Mouse (Mus musculus): ENCODE results near the gene Arhgap24. TPM values are rescaled to one million over a fixed set of nuclear protein-coding genes. Genes with fewer than 3 reads are reported as not detected.

Gene Arhgap24
- total RNA-seq, 2 experiments from 2014 or later: 0.96 to 2.3 TPM

- ATAC-seq (replicated peaks; ENCODE audit: poor library complexity): peak; percentile 83
Observed at GRCm38 (mm10) chr5:102497205-102497604, 16.0 kb downstream of the Arhgap24 start.

- ATAC-seq (replicated peaks; ENCODE audit: poor library complexity): peak; percentile 71
Observed at GRCm38 (mm10) chr5:102498747-102499146, 17.6 kb downstream of the Arhgap24 start.

- ATAC-seq (replicated peaks; ENCODE audit: poor library complexity): peak; percentile 87
Observed at GRCm38 (mm10) chr5:102502333-102502732, 21.1 kb downstream of the Arhgap24 start.

DNA sequence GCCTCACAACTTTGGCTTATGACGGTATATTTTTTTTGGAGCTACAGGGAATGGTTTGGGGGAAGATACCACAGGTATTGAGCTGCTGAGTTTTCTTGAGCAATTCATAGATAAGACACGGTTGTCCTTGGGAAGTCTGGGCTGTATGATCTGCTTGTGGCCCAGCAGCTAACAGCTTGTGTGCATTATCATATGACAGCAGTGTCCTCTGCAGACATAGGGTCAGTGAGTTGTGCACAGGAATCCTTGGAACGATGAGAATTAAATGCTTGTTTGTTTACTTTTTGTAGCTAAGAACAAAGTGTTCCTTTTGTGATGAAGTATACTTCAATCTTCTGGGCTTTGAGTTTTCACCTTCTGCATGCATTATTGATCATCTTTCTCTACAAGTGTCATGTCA, 21.9 kb downstream of the Arhgap24 start:
- no peak for ATAC-seq (replicated peaks; ENCODE audit: poor library complexity)

- no peak for ATAC-seq (replicated peaks; ENCODE audit: poor library complexity)
Observed at GRCm38 (mm10) chr5:102503868-102504267, 22.7 kb downstream of the Arhgap24 start.

GRCm38 (mm10) chr5:102504557-102504956, 23.4 kb downstream of the Arhgap24 start:
- no peak for ATAC-seq (replicated peaks; ENCODE audit: poor library complexity)

DNA sequence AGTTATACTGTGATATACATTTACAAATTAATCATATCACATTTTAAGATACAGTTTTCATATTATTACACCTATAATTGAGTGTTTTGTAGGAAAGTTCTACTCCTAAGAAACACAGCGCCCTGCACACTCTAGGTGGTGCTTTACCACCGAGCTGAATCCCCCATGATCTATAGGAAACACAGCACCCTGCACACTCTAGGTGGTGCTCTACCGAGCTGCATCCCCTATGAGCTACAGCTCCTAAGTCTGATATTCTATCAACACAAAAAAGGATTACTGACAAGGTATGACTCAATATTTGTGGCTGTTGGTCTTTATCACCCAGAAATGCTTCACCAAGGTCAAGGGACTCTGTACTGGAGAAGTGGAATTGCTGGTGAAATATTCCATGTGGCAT, 27.0 kb downstream of the Arhgap24 start:
- ATAC-seq (replicated peaks; ENCODE audit: poor library complexity): no peak

DNA sequence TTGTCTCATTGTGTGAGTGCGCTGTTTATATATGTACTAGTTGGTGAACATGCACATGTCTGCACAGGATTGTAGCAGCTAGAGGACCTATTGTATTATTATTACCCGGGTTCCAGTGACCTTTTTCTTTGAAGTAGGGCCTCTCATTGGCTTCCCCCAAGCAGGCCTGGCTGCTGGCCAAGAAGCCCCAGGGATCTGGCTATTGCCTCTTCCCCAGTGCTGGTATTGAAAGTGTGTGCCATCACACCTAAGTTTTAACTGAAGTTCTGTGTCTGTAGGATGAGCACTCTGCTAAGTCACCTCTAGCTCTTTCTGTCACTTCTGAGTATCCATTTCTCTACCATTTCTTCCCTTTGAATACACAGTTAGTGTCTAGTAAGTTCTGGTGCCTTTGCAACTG, 28.2 kb downstream of the Arhgap24 start:
- no peak for ATAC-seq (replicated peaks; ENCODE audit: poor library complexity)

DNA sequence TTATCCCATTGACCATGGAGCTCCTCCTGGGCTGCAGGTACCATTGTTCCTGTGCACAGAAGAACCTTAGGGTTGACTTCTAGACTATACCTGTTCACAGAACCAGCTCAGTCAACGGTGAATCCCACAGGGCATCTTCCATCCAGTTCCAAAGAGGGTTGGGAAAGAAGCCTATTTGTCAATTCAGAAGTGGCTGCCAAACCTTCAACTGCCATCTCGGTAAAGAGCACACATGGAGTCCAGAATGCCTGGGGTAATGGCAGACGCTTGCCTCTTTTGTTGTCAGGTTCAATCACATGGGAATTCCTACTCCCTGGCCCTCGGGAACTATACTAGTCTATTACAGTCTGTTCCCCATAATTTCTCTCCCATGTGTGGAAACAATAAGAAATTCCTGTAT, 30.5 kb downstream of the Arhgap24 start:
- ATAC-seq (replicated peaks; ENCODE audit: poor library complexity): no peak

DNA sequence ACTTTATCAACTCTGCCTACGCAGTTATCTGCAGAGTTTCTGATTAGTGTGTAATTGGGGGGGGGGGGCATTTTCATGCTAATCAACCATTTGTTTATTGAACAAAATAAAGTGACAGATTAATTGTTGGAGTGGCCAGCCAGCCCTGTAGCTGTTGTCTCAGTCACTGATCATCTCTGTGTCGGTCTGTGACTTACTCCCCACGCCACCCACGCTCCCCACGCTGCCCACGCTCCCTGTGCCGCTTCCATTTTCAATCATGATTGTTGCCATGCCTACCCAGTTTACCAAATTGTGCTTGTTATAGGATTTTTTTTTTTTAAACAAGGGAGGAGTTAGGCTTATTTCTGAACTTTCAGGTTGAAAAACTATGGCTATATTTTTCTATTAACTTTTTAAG, 34.3 kb downstream of the Arhgap24 start:
- no peak for ATAC-seq (replicated peaks; ENCODE audit: poor library complexity)

DNA sequence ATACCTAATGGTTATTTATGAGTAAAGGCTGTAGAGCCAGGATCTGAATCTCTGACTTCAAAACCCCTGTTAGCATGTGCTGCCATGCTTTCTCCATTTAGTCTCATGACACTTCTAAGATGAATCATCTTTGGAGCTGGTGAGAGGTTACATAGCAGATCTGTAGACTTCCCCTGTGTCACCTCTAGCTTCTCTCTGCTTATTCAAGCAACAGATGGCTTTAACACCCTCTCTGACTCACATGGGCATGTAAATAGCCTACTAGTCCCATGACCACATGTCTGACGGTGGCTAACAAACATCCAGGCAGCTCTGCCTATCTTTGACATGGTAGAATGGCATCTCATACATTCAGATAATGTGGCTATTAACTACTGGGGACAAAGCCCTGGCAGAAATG, 39.3 kb downstream of the Arhgap24 start:
- ATAC-seq (replicated peaks; ENCODE audit: poor library complexity): no peak

DNA sequence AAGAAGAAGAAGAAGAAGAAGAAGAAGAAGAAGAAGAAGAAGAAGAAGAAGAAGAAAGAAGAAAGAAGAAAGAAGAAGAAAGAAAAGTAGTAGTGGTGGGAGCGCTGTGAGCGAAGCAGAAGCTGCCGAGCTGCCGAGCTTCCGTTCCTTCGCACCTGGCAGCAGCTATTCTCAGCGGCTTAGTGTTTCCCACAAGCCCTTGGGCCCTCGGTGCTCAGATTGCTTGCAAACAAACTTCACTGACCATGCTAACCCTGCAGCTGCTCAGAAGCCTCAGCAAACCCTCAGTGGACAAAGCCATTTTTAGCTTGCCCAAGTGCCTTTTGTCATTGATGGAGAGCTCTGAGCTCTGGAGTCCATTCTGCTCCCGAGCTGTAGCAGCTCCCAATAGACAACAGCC, 54.1 kb downstream of the Arhgap24 start:
- no peak for ATAC-seq (replicated peaks; ENCODE audit: poor library complexity)

- ATAC-seq (replicated peaks; ENCODE audit: poor library complexity): peak; percentile 92
Observed at GRCm38 (mm10) chr5:102537819-102538218, 56.6 kb downstream of the Arhgap24 start.

DNA sequence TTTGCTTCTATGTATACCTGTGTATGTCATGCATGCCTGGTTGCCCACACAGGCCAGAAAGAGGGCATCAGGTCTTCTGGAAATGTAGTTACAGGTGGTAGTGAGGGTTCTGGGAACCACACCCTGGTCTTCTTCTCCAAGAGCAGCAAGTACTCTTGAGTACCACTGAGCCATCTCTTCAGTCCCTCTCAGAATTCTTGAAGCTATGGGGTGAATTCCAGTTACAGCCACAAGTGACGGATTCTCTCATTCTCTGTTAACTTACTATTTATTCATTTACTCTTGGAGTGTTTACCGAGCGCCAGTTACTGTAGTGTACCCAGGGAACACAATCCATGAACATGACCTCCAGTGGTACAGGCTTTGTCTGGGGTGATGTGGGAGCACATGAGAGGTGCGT, 65.1 kb downstream of the Arhgap24 start:
- ATAC-seq (replicated peaks; ENCODE audit: poor library complexity): no peak

DNA sequence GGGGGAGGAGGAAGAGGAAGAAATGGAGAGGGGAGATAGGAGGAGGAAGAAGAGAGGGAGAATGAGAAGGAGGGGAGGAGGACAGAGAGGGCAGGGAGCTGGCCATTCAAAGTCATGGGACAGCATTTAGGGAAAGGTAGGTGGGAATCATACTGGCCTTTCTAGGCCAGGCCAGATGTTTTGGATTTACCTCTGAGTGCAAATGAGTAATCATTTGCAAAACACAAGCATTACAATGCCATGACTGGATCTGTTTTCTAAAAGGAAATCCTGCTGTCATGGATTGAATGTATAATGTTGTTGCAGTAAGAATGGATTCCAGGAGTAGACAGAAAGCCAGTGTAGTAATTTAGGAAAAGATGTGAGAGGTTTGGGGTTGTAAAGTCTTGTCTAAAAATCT, 66.6 kb downstream of the Arhgap24 start:
- ATAC-seq (replicated peaks; ENCODE audit: poor library complexity): no peak

DNA sequence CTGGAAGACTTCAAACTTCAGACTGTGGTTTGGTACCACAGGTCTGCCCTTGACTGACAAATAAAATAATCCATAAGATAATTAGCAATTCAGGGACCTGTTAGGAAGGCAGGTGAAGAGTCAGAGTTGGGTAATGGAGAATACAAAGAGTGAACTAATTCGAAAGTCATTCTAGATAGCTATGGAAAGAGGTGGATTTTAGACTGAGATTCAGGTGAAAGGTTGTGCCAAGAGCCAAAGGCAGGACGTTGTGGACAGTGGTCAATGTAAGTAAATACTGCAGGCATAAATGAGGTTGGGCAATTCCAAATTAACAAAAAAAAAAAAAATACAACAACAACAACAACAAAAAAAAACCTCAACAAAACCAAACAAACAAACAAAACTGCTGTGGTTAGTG, 67.2 kb downstream of the Arhgap24 start:
- no peak for ATAC-seq (replicated peaks; ENCODE audit: poor library complexity)

- ATAC-seq (replicated peaks; ENCODE audit: poor library complexity): no peak
Observed at GRCm38 (mm10) chr5:102550211-102550610, 69.0 kb downstream of the Arhgap24 start.

DNA sequence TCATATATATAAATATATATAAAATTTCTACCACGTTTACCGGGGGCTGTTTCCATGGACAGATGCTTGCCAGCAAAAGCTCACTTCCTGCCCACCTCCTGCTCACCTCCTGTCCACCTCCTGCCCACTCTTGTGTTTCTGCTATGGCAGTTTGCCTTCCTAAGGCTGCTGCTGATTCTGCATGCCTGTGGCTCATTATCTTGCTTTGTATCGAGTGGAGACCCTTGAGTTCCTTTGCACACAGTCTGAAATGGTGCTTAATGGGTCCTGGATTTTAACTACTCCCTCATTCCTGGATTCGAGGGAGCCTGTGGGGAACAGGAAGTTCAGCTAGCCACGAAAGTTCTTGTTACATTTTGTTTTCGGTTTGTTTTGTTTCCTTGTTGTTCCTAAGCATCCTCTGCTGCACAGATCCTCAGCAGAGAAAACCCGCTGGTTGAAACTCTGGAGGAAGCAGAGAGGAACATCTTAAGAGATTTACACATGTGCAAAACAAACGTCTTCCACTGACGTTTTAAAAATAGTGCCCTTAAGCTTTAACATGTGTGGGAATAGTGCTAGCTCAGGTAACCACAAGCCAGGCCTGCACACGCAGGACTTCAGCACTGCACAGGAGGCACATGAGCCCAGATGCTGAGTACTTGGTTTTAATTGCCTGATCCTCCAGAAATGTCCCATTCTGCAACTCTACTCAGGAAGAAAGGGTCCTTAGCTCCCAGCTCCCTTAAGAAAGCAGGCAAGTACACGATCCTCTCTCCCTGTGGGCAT, 69.9 kb downstream of the Arhgap24 start:
- peak; percentile 34; the same call in 1 of the 2 replicates for ATAC-seq (replicated peaks; ENCODE audit: poor library complexity)

GRCm38 (mm10) chr5:102552533-102552932, 71.3 kb downstream of the Arhgap24 start:
- ATAC-seq (replicated peaks; ENCODE audit: poor library complexity): no peak

DNA sequence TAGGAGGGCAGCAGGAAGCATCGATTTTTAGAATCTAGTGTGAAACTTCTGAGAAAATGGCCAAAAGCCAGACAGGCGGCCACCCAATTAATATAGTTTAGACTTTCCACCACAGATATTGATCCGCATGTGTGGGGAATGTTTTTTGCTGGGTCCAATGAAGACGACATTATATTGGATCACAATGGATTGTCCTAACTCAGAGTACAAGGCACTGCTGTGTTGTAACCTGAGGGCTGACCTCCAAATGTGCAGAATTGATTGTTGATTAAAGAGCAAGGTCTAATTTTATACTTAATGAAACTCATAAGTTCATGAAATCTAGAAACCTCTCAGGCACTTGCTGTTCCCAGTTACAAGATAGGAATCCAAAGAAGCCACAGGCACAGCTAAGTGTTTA, 74.8 kb downstream of the Arhgap24 start:
- ATAC-seq (replicated peaks; ENCODE audit: poor library complexity): no peak

- no peak for ATAC-seq (replicated peaks; ENCODE audit: poor library complexity)
Observed at GRCm38 (mm10) chr5:102560270-102560669, 79.1 kb downstream of the Arhgap24 start.

- ATAC-seq (replicated peaks; ENCODE audit: poor library complexity): no peak
Observed at GRCm38 (mm10) chr5:102563971-102564370, 82.8 kb downstream of the Arhgap24 start.

- no peak for ATAC-seq (replicated peaks; ENCODE audit: poor library complexity)
Observed at GRCm38 (mm10) chr5:102568764-102569163, 87.6 kb downstream of the Arhgap24 start.

Measured in megakaryocyte progenitor cell, adult 5-6 weeks (primary cell).